Mouse (Mus musculus) telencephalon, adult 2 months (tissue): Measurements from ENCODE around the gene Iqcd.

Source experiments
- DNase-seq: peaks from one replicate; pipeline ENCODE4 v3.0.0-alpha.2; 2011; ENCODE audit warnings: low read depth, low spot score

Iqcd gene

DNA sequence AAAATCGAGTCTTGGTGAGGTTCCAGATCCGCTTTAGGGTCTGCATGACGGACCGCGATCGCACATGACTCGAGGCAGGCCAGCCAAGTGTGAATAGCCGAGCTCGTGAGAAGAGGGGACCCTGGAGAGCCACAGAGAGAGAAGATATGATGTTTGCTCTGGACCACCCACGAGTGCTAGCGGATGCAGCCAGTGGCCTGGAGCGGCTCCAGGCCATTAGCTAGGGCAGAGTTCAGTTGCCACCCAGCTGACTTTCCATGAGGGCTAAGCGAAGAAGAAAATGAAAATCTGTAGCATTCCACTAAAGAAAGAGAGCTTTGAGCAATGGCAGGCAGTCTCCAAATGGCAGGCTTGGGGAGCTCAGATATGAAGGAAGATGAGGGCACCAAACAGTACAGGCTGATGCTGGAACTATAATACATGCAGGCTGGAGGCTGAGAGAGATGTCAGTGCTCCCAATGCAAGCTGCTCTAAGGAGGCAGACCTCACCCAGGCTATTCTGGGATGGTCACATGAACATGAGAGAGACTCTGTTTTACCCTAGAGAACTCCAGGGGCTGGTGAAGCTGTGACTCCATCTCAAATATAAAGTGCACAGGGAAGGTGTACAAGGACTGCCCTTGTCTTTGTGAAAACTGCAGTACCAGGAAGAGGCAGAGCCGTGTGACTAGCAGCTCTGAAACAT lies 17.6 kb upstream of the Iqcd start:
- DNase-seq: no peak

DNA sequence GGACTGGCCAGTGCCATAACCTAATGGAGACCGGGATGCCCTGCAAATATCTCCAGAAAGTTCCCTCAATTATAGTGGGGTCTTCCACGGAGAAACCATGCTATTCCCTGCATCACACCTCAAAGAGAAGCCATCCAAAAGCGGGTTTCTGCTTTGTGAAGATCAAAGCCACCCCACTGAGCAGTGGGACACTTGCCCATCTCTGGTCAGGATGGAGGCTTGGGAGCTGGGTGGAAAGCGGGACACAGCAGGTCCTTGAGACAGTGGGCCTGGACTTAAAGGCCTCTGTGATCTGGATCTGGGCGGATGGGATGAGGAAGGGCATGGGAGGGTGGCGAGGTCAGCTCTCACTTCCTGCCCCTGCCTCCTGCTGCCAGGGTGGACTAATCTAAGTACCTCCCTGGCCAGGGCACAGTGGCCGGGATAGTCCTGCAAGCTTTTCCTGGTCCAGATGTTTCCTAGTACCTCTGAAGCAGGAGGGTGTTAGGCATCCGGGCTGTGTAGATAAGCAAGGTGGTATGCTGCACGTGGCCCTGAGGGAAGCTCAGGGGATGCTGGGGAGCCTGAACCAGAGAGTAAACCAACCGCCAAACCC lies 14.2 kb upstream of the Iqcd start:
- no peak for DNase-seq

DNA sequence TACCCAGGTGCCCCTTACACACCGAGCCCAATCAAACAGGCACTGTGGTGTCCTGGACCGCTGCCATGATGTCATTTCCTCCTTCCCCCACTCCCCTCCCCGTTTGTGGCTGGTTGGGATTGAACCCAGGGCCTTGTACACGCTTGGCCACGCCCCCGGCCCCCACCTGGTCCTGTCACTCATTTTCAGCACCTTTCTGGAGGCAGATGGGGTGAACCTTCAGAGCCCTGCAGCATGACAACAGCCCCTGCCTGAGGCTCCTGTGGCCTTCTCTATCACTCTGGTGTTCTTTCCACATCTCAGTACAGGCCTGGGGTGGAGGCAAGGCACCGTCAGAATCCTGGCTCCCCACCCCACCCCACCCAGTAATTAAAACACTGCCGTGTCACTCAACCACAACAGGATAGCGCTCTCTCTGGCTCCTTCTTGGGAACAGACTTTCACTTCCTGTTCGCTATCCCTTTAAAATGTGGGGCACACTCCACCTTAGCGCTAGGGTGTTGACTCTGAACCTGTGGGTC lies 12.0 kb upstream of the Iqcd start:
- no peak for DNase-seq

DNA sequence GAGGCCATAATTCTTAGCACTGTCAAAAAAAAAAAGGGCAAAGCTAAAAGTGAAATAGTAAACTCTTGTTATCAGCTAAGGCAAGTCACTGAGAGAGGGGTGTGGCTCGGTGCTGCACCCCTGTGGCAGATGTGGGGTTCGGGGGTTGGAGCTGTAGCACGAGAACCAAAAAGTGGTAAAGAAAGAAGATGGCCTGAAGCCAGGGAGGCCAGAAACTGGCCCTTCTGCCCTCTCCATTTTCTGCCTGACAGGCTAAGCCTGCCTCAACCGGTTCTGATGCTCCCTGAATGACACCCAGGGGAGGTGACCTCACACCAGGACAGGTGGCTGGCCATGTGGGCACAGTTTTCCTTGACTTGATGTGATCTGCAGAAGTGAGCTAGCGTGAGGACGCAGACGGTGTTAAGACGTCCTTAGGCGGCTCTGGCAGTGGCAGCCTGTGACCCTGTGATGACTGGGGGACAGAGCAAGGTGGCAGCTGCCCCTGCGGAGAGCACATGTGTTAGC lies 10.8 kb upstream of the Iqcd start:
- no peak for DNase-seq

DNA sequence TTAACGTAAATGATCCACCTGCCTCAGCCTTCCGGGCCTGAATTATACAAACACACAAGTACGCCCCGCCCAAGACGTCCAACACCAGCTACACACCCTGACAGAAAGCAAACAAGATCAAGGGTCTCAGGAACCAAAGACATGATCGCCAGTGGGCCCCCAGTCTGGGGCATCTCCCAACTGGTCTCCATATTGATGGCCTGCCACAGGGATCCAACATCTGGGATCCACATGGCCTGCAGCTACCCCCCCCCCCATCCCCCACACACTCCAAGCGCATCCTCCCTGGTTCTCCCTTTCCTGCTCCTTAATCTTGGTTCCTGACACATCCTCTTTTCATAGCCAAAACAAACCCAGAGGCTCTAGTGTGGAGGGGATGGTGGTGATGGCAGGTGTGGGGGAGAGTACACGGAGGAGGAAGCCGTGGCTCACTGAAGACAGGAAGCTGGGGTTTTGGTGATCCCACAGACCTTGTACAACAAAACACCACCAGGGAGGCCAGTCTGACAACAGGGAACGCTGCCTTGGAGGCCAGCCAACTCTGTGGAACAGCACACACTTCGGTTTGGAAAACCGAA lies 10.2 kb upstream of the Iqcd start:
- DNase-seq: no peak

DNA sequence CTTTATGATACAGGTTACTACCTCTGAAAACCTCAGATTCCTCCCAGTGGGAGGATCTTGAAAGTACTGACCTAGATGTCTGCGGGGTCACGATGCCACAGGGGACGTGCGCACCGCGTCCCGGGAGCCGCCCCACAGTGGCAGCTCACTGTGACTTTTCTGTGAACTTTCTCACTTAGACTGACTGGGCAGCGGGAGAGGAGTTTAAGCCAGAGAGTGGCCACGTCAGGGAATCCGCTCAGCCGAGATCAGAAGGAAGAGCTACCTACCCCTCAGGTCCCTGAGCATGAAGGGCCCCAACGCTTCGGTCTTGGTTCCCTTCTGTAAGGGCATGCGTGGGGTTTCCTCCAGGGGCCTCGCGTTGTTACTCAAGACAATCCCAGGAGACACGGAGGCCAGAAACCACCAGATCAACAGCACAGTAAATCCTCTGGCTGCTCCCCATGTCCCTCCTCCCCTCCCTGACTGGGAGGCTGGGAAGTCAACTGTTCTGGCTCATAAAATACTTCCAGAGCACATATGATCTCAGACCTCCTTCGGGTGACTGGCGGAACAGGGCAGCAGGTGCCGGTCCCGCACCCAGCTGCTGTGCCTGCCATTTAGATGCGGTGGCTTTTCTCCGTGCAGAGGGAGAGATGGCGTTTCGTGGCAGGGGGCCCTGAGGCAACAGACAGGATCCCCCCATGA lies 9.5 kb upstream of the Iqcd start:
- DNase-seq: no peak

DNA sequence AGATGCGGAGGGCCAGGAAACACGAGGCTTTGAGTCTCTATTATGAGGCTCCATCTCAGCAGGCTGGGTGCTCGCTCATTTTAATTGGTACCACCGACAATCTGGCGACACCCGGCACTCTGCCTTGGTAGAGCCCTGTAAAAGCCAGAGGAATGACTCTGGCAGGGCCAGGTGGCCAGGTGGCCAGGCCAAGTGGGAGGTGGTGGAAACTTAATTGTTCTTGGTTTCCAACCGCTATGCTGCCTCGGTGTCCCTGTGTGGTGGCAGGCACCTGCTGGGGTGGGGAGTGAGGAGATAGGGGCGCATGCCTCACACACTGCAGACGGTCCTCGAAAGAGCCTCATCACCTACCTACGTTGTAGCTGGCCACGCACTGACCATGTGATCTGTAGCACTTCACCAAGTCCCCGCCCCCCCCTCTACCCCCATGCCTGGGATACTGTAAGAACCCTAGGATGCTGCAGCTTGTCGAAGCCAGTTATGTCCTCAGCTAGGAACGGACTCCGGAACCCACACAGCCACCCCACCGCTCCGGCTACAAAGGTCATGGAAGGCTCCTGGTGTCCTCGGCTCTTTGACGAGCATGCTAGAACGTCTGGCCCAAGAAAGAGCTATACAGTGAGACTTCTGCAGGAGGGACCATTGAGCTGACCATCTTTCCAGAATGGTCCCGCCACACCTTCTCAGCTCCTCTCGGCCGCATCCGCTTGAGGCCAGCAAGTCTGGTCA lies 8.8 kb upstream of the Iqcd start:
- no peak for DNase-seq

DNA sequence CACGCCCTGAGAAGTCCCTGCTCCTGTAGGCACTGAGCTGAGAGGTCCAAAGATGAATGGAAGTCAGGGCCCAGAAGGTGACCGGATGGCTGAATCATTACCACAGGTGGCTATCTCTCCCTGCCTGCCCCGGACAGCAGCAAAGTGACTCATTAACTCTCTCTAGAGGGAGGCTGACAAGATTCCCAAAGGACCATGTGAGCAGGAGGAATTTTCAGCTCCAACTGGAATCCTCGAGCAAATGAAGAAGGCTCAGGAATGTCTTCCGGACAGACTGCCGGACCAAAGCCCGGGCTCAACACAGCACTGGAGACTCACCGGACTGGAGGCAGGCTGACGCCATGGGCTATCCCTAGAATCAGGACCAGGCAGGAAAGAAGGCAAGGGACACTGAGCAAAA lies 6.8 kb upstream of the Iqcd start:
- DNase-seq: no peak

DNA sequence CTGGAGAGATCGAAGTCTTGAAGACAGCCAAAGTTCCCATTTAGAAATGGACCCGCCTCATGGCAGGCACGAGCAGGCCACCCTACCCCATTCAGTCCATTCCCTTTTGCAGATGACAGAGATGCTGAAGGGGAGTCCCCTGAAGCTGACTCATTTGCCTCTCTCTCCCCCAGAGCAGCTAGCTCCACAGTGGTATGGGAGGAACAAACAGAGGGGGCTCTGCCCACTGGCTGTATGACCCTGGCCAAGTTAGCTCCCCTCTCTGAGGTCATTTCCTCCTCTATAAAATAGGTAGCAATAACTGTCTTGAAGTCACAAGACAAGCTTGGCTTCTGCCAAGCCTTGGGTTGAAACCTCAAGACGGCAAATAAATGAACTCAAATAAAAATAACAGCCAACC lies 5.3 kb upstream of the Iqcd start:
- DNase-seq: no peak

DNA sequence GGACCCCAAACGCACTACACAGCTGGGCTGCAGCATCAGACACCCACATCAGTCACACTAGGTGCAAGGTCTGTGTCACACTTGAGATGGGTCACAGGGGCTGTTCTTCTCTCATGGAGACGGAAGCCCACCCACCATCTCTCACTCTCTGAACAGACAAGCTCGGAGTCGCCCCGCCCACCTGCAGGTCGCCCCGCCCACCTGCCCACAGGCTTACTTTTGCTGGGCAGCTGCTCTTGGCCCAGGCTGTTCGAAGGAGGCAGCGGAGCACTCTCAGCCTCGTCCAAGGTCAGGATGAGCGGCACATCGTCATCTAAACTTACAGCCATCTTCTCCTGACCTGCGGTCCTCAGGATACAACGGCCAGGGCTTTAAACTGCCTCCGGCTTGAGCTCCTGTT lies 3.8 kb upstream of the Iqcd start:
- no peak for DNase-seq

DNA sequence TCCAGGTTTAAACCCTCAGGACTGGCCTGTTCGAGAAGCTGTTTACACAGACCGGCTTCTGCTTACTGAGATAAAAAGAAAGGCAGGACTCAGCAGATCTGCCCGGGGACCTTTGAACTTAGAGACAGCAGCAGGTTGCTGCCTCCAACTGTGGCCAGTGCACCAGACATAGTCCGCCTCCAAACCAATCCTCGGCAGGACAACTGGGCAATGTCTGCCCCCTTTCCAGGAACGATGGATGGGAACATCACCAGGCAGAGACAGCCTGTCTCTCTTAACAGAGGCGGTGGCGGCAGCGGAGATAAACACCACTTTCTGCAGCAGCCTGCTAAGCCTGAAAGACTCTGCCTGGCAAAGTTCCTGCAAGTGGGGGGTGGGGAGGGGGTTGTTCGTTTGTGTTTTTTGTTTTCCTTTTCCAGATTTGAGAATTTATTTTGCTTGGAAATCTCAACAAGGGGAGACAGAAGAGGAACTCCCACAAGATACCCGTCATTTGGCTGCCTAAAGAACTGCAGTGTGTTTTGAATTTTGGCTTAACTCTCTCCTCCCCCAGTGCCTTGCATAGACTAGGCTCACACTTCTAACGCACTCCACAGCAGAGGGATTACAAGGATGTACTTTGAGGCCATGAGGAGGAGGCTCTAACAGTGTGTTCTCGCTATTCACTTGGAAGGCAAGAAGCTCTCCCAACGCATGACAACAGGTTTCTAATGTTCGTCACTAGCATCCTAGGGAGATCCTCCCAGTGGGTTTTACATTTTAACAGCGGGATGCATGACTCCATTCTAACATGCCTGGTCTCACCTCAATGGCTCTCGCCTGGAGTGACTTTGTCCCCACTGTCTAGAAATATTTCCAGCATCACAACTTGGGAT lies 1.8 kb upstream of the Iqcd start:
- peak; percentile 75 for DNase-seq

DNA sequence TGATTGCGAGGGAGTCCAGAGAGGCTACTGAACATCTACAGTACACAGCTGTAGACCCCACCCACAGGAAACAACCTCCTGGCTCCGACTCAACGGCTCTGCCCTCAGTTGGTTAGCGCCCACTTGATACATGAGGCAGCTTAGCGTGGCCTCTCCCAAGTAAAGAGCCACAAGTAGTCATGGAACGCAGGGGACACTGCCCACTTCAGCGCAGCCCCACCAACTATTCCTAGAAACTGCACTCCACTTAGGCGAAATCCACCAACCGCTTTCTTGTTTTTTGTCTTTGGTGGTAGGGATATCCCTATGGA lies 1.2 kb upstream of the Iqcd start:
- DNase-seq: no peak

DNA sequence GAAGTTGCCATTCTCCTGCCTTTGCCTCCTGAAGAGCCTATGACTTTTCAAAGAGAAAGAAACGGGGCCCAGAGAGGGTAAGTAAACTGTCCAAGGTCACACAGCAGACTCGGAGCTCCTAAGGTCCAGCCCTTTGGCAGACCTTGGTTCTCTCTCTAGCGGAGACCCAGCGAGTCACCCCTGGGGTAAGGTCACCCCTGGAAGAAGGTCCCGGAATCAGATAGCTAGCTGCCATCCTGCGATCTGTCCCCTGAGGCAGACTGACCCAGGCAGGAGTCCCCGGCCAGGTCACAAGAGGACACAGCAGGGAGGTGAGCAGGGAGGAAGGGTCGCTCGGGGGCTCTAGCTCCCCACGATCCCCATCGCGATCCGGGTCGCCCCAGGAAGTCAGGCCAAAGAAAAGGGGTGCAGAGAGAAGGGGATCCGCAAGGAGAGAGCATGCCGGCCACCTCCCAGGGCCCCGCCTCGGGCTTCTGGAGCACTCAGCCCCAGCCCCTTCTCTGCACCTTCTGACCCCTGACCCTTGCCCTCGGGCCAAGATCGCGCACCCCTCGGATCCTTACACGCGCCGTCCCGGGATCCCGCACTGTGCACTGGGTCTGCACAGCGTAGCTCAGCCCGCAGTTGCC lies 762 bp upstream of the Iqcd start:
- DNase-seq: no peak

DNA sequence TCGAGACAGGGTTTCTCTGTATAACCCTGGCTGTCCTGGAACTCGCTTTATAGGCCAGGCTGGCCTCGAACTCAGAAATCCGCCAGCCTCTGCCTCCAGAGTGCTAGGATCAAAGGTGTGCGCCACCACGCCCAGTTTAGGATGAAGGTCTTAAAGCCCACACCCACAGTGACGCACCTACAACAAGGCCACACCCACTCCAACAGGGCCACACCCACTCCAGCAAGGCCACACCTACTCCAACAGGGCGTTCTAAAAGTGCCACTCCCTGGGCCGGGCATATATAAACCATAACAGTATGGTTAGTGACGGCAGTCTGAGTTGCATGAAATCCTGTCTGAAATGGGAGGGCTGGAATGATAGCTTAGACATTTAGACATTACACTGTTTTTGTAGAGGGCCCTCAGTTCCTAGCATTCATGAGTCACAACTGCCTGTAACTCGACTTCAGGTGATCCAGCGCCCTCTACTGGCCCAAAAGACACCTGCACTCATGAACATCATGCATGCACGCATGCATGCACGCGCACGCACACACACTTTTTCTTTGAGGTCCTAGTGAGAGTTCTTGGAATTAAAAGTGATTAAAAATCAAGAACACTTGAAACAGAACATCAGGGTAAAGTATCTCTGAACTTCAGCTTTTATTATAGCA lies 1.7 kb downstream of the Iqcd start:
- DNase-seq: no peak

DNA sequence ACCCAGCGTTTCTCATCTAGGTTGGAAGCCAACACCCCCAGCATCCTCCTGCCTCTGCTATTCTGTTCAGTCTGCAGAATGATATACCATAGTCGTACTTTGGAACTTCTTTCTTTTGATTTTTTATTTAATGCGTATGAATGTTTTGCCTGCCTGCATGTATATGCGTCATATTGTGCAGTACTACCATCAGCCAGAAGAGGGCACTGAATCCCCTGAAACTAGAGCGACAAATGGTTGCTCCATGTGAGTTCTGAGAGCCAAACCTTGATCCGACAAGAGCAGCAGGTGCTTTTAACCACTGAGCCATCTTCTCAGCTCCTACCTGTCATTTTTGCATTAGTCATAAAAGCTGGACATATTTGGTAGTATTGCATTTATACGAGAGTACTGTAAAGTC lies 3.3 kb downstream of the Iqcd start:
- DNase-seq: no peak

DNA sequence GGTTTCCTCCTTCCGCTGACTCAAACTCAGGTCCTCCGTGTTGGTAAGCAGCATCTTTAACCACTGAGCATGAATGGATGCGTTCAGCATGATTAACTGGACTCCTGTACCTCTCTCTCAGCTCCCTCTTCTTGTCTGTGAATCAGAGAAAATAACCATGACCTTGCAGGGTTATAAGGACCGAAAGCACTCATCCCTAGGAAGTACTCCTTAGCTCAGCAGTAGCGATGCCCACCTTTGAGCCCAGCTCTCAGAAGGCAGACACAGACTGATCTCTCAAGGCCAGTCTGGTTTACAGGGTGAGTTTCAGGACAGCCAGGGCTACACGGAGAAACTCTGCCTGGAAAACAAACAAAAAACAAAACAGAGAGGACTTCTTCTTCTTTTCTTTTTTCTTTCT lies 5.7 kb downstream of the Iqcd start:
- DNase-seq: no peak

DNA sequence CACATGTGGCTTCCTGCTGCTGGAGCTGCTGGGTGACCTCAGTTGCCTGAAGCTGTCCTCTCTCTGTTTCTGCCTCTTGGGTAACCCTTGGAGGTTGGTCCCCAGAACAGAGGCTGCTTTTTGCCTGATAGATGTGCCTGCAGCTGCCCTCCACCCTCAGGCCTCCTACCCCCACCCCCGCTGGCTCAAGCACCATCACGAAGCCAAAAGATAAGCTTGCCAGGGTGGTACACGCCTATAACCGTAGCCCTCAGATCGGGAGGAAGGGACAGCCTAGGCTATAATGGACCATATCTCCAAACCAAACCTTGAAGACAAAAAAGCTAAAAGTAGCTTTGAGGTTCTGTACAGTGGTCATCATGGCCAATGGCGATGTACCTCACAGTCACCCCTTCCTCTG lies 10.8 kb downstream of the Iqcd start:
- no peak for DNase-seq

DNA sequence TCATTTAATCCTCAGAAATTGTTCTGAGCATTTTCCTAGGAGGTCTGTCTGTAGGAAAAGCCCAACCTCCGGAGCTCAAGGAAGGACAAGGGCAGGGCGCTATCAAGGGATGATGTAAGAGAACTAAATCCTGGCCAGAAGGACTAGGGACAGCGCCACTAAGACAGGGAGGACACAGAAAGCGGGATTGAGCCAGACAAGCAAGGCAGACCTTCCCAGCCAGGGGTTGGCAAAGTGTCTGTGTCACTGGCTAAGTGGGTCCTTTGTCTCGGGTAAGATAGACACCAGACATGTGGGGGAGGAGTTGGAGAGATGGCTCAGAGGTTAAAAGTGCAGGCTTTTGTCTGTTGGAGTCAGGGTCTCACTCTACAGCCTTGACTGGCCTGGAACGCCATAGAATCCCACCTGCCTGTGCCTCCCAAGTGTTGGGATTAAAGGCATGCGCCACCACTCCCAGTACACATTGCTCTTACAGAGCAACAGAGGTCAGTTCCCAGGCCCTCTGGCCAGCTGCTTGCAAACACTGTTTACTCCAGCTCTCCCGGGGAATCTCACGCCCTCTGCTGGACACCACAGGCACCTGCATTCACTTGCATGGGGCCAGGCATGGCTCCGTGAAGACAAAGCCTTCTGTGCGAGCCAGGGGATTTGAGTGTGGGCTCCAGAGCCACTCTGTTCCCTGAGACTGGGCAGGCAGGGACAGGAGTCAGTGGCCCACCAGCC lies 12.3 kb downstream of the Iqcd start:
- DNase-seq: no peak

DNA sequence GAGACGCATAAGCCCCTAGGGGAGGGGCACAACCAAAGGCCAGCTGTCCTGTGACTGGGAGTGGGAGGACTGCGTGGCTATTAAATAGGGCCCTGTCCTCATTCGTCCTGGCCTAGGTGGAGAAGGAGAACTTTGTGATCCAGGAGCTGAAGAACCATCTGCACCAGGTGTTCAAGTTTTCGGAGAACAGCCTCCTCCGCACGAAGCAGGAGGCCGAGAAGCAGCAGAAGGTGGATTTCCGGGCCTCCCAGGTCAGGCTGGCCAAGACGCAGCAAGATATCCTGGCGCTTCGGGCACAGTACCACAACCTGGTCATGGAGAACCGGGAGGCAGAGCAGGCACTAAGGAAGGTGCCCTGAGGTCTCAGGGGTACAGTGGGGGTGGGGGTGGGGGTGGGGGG lies 13.4 kb downstream of the Iqcd start:
- no peak for DNase-seq
